Mouse (Mus musculus) kidney, adult 18-20 months (tissue): ENCODE measurements around the gene Rbms3.

ENCODE experiments used
- DNase-seq: peaks from one replicate; pipeline ENCODE4 v3.0.0; 2021

The Rbms3 gene

GRCm38 (mm10) chr9:117169196-117169595, 460.5 kb downstream of the Rbms3 start:
- DNase-seq, result no peak

GRCm38 (mm10) chr9:117163143-117163542, 466.6 kb downstream of the Rbms3 start:
- DNase-seq, result no peak

DNA sequence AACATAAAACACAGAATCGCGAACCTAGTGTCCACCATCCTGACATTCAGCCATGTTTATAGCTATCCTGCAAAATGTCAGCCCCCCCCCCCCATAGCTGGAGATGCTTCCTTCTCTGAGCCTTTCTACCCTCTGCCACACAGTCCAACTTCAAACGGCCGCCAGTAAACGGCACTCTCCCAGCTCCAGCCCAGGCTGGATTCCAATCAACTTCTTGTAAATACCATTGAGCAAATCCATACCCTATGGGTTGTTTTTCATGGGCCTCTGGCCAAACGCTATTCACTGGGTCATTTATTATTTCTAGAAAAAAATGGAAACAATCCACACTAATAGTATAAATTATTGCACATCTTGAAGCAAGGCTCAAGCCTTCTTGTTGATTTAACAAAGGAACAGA, 468.6 kb downstream of the Rbms3 start:
- DNase-seq, result no peak

- DNase-seq, result no peak
Observed at GRCm38 (mm10) chr9:117156330-117156905, 473.3 kb downstream of the Rbms3 start.

DNA sequence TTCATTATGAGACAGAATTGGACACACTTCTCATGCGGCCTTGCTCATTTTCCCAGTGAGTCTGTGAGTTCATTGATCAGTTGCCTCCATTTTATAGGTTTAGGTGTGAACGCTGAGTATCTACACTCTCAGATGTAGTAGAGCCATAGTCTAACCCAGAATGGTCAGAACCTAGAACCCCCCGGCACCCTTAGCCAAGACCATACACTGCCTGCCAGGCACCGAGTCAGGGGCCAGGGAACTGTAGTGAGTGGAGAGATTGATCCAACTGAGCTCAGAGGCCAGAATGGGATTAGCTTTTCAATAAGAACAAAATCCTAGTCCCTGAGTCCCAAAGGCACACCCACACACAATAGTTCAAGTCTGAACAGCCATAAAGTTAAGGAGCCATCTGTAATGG, 475.1 kb downstream of the Rbms3 start:
- DNase-seq, result no peak

DNA sequence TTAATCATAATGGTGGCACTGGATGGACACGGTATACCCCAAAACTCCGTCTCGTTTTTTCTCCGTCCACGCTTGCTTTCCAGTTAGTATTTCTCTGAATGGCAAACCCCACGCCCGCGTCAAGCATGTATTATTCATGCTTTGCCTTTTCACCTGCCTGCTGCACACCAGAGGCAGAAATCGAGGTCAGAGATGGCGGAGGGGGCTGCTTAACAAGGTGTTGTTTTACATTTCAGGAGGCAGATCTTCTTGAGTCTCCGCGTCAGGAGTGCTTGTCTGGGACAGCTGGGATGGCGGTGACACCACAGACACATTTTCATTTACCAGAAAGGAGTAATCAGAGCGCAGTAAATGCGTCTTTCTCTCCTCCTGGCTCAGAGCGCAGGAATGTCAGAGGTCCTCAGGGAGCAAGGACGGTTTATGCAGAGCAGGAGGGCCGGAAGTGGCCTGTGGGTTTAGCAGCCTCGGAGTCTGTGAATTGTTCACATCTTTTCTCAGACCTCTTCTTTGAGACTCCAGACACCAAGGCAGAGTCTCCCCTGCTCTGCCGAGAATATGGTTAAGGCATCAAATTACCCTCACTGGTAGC, 475.9 kb downstream of the Rbms3 start:
- peak; percentile 7 for DNase-seq

DNA sequence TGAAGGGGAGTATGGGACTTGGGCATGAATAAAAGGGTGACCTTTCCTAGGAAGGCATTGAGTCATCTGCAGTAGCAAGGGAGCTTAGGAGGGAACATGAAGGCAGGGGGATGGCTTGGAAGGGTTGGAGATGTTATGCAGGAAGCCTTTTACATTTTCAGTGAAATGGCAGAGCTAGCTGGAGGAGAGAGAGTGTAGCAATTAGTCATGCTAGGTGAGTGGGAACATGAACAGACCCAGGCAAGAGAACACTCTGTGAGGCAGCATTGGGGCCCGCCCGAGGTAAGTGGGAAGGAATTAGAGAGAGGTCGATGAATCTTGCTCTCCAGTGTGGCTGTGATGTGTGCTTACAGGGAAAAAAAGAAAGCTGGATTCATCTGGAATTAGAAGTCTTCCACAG, 477.8 kb downstream of the Rbms3 start:
- DNase-seq, result no peak

- DNase-seq, result no peak
Observed at GRCm38 (mm10) chr9:117144057-117144723, 485.5 kb downstream of the Rbms3 start.

DNA sequence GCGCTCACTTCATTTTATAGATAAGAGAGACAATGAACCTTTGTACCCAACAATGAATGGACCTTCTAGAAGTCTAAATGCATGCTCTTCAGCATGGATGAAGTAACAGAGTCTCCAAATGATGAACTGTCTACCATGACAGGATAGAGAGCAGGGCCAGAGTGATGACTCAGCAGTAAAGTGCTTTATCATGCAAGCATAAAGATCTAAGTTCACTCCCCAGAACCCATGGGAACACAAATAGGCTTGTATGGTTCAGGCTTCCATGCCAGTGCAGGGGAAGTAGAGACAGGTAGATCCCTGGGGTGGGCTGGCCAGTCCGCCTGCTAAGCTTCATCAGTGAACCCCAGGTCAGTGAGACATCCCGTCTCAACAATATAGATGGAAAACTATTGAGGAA, 489.7 kb downstream of the Rbms3 start:
- DNase-seq, result no peak

DNA sequence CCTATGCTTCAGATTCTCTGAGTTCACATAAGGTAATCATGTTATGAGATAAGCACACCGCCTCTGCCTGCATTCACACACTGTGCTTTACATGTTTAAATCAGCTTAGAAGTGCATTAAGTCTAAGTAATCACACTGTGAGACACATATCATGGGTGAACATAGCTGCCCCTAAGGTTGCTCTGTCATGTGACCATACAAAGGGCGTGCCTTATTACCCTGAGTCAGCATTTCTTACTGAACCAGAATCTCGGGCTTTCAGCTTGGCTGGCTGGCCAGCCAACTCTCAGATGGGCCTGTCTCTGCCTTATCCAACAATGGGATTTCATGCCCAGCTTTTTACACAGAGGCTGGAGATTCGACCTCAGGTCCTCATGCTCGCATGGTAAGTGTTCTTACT, 493.3 kb downstream of the Rbms3 start:
- DNase-seq, result no peak

DNA sequence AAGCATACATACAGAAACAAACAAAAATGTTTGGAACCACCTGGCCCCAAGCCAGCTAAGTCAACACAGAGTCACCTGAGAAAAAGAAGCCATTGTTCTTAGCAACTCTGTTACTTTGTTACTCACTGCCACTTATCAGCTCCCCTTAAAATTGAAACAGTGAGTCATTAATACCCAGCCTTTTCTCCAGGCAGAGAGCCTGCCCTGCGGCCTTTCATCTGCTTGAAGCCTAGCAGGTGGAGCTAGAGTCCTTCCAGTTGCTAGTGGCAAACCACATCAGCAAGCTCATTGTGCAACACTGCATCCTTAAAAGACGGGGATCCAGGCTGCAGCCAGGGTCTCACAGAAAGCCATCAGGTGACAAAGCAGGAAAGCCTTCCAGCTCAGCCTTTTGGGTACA, 495.7 kb downstream of the Rbms3 start:
- no peak for DNase-seq

- DNase-seq, result no peak
Observed at GRCm38 (mm10) chr9:117126816-117127215, 502.9 kb downstream of the Rbms3 start.

GRCm38 (mm10) chr9:117125844-117126243, 503.9 kb downstream of the Rbms3 start:
- no peak for DNase-seq

DNA sequence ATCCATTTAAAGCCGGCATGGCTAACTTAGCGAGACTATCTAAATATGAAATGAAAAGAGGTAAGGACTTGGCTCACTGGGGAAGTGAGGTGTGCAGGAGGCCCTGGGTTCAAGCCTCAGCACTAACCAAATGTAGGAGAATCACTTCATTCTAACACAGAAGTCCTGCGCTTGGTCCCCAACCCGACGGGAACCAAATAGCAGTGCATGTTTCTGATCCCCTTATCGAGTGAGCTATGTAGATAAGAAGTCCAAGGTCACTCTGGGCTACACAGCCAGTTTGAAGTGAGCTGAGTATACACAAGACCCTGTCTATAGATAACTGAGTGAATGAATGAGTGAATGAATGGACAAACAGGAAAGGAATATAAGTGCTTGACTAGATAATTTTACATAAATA, 508.1 kb downstream of the Rbms3 start:
- no peak for DNase-seq

DNA sequence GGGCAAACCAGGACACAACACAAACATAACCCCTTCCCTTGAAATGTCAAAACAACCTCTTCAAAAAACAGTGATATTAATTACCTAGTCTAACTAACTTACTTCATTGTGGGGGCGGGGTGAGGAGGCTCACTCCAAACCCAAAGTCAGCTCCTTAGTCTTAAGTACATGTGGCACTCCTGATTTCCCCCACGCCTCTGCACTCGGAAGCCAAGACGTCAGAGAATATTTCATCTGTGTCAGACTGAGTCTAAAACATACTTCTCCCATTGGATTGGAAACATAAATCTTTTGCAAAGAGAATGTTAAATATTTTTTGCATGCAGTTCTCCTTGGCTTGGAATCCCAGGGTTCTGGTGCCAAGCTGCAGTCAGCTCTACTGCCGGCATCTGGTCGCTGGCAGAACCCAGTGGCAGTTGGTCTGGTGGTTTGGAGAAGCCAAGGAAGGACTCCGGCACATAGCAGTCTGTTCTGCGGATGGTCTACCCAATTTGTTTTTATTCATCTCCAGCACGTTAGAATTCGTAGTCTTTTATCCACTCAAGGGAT, 512.5 kb downstream of the Rbms3 start:
- no peak for DNase-seq

DNA sequence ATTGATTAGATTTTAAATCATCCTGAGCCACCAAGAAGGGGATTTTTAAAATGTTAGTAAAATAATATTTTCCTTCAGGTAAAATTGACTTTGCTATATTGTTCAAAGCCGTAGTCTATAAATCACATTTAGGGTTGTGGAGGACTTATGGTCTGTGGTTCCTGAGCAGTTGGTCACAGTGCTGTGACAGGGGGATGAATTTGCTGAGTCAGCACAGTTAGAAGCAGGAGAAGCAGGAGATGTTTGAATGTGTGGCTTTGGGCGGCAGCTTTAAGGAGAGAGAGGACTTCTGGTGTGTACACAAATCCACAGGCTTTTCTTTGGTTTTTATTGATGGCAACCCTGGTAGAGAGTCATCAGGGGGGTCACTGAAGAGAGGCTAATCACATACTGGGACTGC, 514.1 kb downstream of the Rbms3 start:
- DNase-seq, result no peak

GRCm38 (mm10) chr9:117113592-117113991, 516.1 kb downstream of the Rbms3 start:
- DNase-seq, result no peak

GRCm38 (mm10) chr9:117107926-117108325, 521.8 kb downstream of the Rbms3 start:
- DNase-seq, result no peak

GRCm38 (mm10) chr9:117102198-117102930, 527.3 kb downstream of the Rbms3 start:
- DNase-seq, result no peak

DNA sequence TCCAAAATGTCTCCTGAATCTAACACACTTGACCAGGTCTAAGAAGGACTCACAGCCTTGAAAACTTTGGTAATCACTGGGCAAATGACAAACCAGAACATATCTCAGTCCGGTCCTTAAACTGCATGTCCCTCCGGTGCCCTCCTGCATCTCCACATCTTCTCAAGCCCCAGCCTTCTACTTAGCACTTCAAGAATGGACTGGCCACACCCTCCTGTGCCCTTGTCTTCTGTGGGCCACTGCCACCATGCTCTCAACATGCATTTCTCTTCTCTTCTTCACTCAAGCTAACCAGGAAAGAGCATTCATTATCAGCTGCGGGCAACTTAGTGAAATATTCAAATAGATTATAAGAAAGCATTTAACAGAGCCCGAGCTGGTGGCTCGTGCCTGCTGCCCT, 529.5 kb downstream of the Rbms3 start:
- no peak for DNase-seq

DNA sequence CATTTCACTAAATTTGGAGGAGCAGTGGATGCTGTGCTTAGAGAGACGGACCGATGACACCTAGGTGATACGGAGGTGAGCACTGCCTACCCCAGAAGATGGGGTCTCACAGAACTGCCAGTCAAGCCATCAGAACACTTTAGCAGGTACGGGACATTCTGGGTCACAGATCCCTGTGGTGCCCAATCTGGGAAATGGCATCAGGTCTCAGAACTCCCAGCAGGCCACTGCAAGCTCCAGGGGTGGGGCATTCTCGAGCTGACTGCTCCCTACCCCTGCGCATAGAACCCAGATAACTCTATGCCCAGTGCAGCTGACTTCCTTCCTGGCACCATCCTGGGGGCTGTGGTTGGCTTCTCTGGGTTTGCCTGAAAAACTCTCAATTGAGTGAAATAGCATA, 536.2 kb downstream of the Rbms3 start:
- DNase-seq, result no peak

DNA sequence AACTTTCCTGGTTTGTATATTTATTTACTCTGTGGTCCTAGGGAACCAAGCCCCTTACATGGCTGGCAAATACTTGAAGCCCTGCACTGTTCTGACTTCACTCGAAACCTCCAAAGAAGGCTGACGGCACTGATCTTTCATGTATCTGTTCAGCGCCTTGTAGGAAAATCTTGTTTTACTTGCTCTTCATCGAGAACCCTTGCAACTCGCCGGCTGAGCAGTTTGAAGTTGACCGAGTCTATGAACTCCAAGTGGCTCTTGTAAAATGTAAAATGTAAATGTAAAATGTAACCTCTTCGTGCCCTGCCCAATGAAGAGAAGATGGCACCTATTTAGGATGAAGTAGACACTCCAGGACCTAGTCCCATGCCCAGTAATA, 537.5 kb downstream of the Rbms3 start:
- DNase-seq, result no peak

DNA sequence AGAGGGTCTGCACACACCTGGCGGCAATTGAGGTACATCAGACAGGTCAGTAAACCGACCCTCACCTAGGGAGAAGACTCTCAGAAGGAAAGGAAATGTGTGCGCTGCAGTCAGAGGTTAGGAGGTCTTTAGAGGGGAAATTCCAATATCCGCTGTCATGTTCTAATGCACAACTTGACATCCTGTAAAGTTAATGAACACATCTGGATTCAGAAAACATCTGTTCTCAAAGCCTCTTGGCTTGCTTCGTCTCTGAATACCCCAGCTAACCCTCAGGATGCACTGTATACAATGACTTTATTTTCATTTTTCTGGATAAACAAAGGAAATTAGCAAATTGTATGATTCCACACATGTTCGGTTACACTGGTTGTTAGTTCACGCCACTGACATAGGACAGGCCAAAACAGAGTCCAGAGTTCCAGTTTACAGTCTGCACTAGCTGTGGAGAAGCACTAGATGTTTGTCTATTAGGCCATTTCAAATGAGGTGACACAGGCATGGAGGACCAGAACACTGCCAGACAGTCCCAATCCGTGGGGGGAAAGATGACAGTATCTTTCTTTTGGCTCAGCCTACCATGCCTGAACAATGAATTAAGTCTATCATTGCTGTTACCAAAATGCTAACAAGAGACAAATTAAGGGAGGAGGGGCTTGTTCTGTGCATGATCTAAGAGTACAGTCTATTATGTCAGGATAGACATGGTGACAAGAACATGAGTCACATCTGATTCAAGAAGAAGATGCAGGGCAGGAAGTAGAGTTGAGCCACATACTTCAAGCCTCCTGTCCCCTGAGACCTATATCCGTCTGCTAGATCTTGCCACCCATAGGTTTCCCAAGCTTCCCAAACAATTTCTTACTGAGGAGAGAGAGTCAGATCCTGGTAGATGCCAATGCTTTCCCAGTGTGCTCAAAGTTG, 538.2 kb downstream of the Rbms3 start:
- DNase-seq, result no peak
